Mouse (Mus musculus) neural tube, embryonic 13.5 days (tissue): ENCODE measurements around the gene Fbxw7. TPM values are rescaled to one million over a fixed set of nuclear protein-coding genes. Genes with fewer than 3 reads are reported as not detected.

Source experiments
- ATAC-seq: fragments of 200-750 bp; cut with Nextera tagmentation; 2 replicates; pipeline ENCODE4 v1.8.0; 2017; ENCODE audit warnings: low read depth, mild to moderate bottlenecking, moderate TSS enrichment, moderate library complexity
- H3K27ac ChIP-seq: fragments of 300-500 bp; sonication (generic); replicated peaks from 2 replicates; pipeline ENCODE4 v1.5.1; 2015; ENCODE audit warnings: moderate library complexity, mild to moderate bottlenecking, inconsistent platforms
- H3K27me3 ChIP-seq: fragments of 300-500 bp; sonication (generic); 2 replicates; pipeline ENCODE4 v1.6.1; 2015; ENCODE audit warnings: mild to moderate bottlenecking, inconsistent platforms
- H3K36me3 ChIP-seq: fragments of 300-500 bp; sonication (generic); 2 replicates; pipeline ENCODE4 v1.6.1; 2015; ENCODE audit warnings: mild to moderate bottlenecking, inconsistent platforms
- H3K4me1 ChIP-seq: fragments of 300-500 bp; sonication (generic); replicated peaks from 2 replicates; pipeline ENCODE4 v1.6.1; 2015; ENCODE audit warnings: inconsistent platforms
- H3K4me2 ChIP-seq: fragments of 300-500 bp; sonication (generic); 2 replicates; pipeline ENCODE4 v1.6.1; 2015; ENCODE audit warnings: inconsistent platforms, mild to moderate bottlenecking, moderate library complexity
- H3K4me3 ChIP-seq: fragments of 300-500 bp; sonication (generic); 2 replicates; pipeline ENCODE4 v1.5.1; 2015; ENCODE audit warnings: mild to moderate bottlenecking, inconsistent platforms
- H3K9ac ChIP-seq: fragments of 300-500 bp; sonication (generic); 2 replicates; pipeline ENCODE4 v1.6.1; 2015; ENCODE audit warnings: moderate library complexity, mild to moderate bottlenecking, inconsistent platforms
- H3K9me3 ChIP-seq: fragments of 300-500 bp; sonication (generic); 2 replicates; pipeline ENCODE4 v1.6.1; 2016; ENCODE audit warnings: inconsistent platforms
- WGBS: fragments of 180-500 bp; shearing (Covaris S2); methylation state at CpG from one replicate; pipeline ENCODE4 v1.1.7; 2015; 5-methylcytosine and 5-hydroxymethylcytosine counted together
- polyA plus RNA-seq: library from polyadenylated mRNA; unstranded; fragments of >200 nt; fragmentation: Nextera tagmentation; extraction: Ambion mirVana; gene quantifications from 2 replicates; pipeline ENCODE4 v1.2.1, GENCODE M21; 2015

The Fbxw7 gene
- polyA plus RNA-seq, 1 experiment from 2014 or later = 27.2 TPM

DNA sequence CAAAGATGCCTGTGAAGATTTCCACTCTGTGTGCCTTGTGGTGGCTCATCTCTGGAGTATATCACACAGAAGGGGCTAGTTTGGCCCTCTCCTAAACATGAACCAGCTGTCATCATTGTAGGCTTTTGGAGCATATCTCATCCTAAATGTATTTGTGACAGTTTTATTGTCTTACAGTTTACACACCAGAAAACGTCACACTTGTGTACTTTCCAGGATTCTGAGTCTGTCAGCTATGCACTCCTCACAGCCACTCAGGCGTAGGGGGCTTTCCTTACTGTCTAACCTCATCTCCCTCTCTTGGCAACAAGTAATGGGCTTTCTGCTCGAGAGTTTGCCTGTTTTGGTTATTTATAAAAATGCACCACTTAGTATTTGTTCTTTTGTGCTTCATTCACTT lies 50.6 kb downstream of the Fbxw7 start:
- no peaks in the 10 kb centered on the region for H3K27me3 ChIP-seq
- WGBS = 71% methylated on average over 3 of the region's 3 CpGs
- no peak overlapping the region for H3K27ac ChIP-seq
- H3K36me3 ChIP-seq = no peaks in the 10 kb centered on the region
- ATAC-seq = no peak
- H3K9me3 ChIP-seq = no peaks in the 10 kb centered on the region
- H3K9ac ChIP-seq = no peak overlapping the region
- H3K4me1 ChIP-seq = peaks cover 23% of the 10 kb centered on the region
- H3K4me2 ChIP-seq = no peak overlapping the region
- H3K4me3 ChIP-seq = no peak overlapping the region

DNA sequence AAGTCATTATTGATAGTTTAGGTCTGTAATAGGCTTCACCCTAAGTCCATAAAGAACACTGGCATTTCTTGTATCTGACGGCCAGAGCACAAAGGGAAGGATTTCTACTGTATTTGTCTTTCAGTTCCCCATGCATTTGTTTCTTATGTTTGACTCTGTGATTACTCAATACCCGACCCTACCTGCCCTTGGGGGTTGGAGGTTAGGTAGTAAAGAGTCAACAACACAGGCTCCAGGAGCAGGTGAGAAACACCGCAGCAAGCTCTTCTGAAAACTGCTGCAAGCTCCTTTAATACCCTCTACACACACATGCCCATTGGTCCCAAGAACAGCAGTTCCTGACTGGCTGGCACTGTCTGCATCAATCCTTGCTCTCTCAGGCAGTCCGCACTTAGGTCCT lies 51.8 kb downstream of the Fbxw7 start:
- no peak for ATAC-seq
- Histone ChIP-seq H3K4me3 (no peak overlapping the region), H3K4me2 (no peak overlapping the region), H3K4me1 (peaks cover 23% of the 10 kb centered on the region), H3K9ac (no peak overlapping the region), H3K27me3 (no peaks in the 10 kb centered on the region), H3K27ac (no peak overlapping the region), H3K36me3 (no peaks in the 10 kb centered on the region), H3K9me3 (no peaks in the 10 kb centered on the region)
- 72% methylated on average over 4 of the region's 4 CpGs for WGBS

DNA sequence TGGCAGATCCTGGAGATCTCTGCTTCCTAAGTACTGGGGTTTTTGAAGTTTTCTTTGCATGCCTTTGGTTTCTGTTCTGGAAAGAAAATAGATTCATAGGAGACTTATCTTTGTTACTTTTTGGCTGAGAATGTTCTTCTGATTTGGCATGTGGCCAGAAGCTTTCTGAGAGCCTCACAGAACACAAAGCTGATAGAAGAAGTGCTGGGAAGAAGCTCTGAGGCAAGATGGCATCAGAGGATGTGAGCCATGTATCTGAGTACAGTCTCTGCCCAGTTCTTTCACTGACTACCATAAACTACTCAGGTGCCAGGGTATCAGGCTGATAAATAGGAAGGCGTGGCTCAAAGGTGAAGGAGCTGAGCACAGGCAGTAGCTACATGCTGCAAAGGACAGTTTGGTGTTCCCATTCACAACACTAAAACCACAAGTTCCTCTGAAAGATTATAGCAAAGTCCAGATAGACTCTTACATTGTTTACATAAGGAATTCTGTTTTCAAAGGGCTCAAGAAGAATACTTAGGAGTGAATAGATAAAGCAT lies 52.4 kb downstream of the Fbxw7 start:
- 50% methylated on average over 1 of the region's 1 CpGs for WGBS
- H3K9ac ChIP-seq = no peak overlapping the region
- no peaks in the 10 kb centered on the region for H3K9me3 ChIP-seq
- H3K36me3 ChIP-seq = no peaks in the 10 kb centered on the region
- no peak overlapping the region for H3K4me2 ChIP-seq
- H3K27ac ChIP-seq = peak overlapping the region; percentile 38
- H3K4me3 ChIP-seq = no peak overlapping the region
- ATAC-seq = no peak
- no peaks in the 10 kb centered on the region for H3K27me3 ChIP-seq
- H3K4me1 ChIP-seq = peaks cover 23% of the 10 kb centered on the region

DNA sequence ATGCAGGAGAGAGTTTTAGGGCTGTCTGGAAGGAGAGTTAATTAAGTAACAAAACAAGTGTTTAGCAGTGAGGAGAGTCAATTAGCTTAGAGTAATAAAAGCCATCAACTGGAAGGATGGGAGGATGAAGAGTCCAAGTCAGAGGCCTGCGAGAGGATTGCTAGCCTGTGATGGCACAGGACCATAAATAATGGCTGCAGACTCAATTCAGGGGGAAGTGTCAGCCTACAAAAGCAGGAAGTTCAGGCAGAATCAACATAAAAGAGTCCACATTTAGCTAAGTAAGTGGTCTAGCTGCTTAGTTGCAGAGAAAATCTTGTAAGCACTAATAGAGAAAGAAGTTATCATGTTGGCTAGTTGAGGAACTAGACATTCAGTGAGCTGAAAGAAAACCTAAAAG lies 52.9 kb downstream of the Fbxw7 start:
- H3K4me3 ChIP-seq = no peak overlapping the region
- no peak overlapping the region for H3K9ac ChIP-seq
- no peaks in the 10 kb centered on the region for H3K36me3 ChIP-seq
- WGBS = 3% methylated on average over 1 of the region's 1 CpGs
- peaks cover 23% of the 10 kb centered on the region for H3K4me1 ChIP-seq
- ATAC-seq = no peak
- no peaks in the 10 kb centered on the region for H3K27me3 ChIP-seq
- peak overlapping the region; percentile 38; the same call in 1 of the 2 replicates for H3K27ac ChIP-seq
- no peaks in the 10 kb centered on the region for H3K9me3 ChIP-seq
- no peak overlapping the region for H3K4me2 ChIP-seq

DNA sequence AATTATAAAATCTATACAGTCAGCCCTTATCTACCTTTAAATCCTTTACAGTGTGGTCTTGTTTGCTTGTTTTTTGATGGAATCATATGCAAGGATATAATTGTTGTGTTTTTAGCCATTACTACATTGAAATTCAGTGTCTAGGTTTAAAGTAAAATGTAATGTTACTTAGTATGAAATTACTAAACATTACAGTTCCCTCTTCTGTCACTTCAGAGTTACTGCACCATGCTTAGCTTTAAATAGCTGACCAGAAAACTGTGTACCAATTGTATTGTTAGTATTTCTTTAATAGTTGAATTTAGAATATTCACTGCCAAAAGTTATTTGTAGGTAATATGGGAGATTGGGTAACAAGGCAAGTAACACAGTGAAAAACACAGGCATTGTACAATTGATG lies 55.1 kb downstream of the Fbxw7 start:
- no peak overlapping the region for H3K4me2 ChIP-seq
- H3K27me3 ChIP-seq = no peaks in the 10 kb centered on the region
- peaks cover 23% of the 10 kb centered on the region for H3K4me1 ChIP-seq
- H3K9ac ChIP-seq = no peak overlapping the region
- H3K36me3 ChIP-seq = no peaks in the 10 kb centered on the region
- no peak overlapping the region for H3K4me3 ChIP-seq
- ATAC-seq = no peak
- no peaks in the 10 kb centered on the region for H3K9me3 ChIP-seq
- H3K27ac ChIP-seq = no peak overlapping the region

DNA sequence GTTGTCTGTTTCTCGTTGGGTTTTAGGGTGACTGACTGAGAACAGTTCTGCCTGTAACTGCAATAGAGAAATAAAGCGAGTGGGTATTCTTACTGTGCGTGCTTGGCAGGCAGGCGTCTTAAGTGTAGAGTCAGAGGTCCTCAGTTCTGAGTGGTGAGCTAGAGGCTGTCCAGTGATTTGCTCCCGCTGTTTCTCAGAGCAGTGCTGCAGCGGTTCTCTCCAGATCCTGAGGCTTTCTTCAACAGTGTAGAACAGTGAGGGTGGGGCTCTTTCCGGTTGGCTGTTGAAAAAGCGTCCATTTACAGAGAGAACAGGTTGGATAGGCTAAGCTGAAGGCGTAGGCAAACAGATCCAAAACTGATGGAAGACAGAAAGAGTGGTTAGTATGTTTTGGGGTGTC lies 60.2 kb downstream of the Fbxw7 start:
- WGBS = 82% methylated on average over 9 of the region's 9 CpGs
- H3K9me3 ChIP-seq = no peaks in the 10 kb centered on the region
- H3K4me1 ChIP-seq = no peaks in the 10 kb centered on the region
- H3K27me3 ChIP-seq = no peaks in the 10 kb centered on the region
- H3K4me2 ChIP-seq = no peak overlapping the region
- no peak overlapping the region for H3K9ac ChIP-seq
- H3K4me3 ChIP-seq = no peak overlapping the region
- no peak overlapping the region for H3K27ac ChIP-seq
- no peak for ATAC-seq
- H3K36me3 ChIP-seq = no peaks in the 10 kb centered on the region

DNA sequence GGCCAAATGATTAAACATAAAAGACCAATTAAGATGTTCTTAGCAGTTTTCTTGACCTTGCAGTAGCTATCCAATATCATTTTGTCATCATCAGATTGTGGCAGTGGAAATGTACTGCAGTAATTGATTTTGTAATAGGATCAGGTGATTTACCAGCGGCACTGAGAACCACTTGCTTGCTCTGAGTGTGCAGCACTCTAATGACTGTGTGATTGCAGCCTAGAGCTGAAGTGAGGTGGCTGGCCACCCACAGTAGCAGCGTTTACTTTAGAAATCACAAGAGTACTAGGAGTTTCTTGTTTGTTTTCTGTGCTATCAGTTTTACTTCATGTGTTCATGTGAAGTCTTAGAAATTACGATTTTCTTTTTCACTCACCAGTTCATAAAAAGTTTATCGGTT lies 61.1 kb downstream of the Fbxw7 start:
- H3K27me3 ChIP-seq = no peaks in the 10 kb centered on the region
- no peak overlapping the region for H3K27ac ChIP-seq
- H3K4me2 ChIP-seq = no peak overlapping the region
- 76% methylated on average over 4 of the region's 4 CpGs for WGBS
- no peak overlapping the region for H3K9ac ChIP-seq
- no peaks in the 10 kb centered on the region for H3K9me3 ChIP-seq
- H3K4me1 ChIP-seq = no peaks in the 10 kb centered on the region
- no peaks in the 10 kb centered on the region for H3K36me3 ChIP-seq
- H3K4me3 ChIP-seq = no peak overlapping the region
- ATAC-seq = peak; percentile 61; the same call in 1 of the 2 replicates

DNA sequence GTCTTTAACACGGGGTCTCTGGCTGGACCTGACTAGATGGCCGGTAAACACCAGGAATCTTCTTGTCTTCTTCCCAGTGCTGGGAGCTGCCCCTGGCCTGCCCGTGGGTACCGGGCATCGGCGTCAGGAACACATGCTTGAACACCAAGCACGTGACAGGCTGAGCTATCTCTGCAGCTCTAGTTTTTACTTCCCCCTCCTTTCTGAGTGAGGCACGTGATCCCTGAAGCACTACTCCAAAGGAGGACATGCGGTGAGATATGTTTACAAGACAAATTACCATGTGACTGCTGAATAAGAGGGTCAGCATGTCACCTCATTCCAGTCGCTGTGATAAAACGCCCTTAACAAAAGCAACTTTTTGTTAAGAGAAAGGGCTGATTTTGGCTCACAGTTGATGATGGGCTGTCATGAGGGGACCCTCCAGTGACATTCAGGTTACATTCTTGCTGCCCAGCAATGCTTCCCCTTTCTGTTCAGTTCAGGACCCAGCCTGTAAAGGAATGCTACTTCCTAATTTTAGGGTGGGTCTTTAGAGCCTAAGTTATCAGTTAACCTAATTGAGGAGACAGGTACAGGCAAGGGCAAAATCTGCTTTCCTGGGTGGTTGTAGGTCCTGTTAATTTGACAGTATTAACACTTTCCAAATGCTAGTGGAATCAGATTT lies 68.9 kb downstream of the Fbxw7 start:
- Histone ChIP-seq H3K36me3 (no peaks in the 10 kb centered on the region), H3K4me1 (0 out of 2 replicates have a peak, but pooled peaks cover 7% of the 10 kb centered on the region), H3K4me2 (no peak overlapping the region), H3K27ac (no peak overlapping the region), H3K9me3 (no peaks in the 10 kb centered on the region), H3K9ac (no peak overlapping the region), H3K4me3 (no peak overlapping the region), H3K27me3 (no peaks in the 10 kb centered on the region)
- 35% methylated on average over 11 of the region's 11 CpGs for WGBS
- peak; percentile 40; the same call in 1 of the 2 replicates for ATAC-seq

DNA sequence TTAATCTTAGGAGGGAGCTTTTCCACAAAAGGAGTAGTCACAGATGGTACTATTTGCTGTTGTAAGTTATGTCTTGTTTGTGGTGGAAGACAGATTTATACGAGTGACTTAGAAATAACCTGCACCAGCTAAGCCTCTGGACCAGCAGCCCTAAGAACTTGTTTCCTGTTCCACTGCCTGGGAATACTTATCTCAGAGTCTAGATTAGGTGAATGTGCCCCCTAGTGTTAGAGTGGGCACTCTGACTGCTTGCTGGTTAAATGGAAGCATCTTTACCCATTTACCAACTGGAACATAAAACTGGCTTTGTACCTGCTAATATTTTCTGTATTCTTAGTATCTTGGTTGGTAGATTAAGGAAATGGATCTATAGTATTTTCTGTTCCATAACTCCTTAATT lies 74.6 kb downstream of the Fbxw7 start:
- Histone ChIP-seq H3K9me3 (no peaks in the 10 kb centered on the region), H3K4me3 (no peak overlapping the region), H3K9ac (no peak overlapping the region), H3K36me3 (no peaks in the 10 kb centered on the region), H3K27me3 (no peaks in the 10 kb centered on the region), H3K4me1 (no peaks in the 10 kb centered on the region), H3K4me2 (no peak overlapping the region), H3K27ac (no peak overlapping the region)
- 81% methylated on average over 1 of the region's 1 CpGs for WGBS
- ATAC-seq = no peak

DNA sequence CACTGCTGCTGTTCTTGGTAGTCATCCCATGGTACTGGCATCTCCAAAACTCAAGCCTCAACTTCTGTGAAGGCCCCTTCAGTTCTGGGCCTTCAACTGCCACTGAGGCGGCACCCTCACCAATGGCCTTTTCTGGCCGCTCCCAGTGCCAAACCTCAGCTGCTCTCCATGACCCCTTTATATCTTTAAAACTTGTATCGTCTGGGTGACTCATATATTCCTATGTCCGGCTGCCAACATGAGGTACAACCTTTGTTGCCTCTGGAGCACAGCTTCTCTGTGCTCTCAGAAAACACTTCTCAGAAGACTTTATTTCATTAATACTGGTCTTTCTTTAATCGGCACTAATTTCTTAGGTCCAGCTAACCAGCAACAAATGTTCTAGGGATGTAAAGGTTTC lies 75.9 kb downstream of the Fbxw7 start:
- H3K9ac ChIP-seq = no peak overlapping the region
- H3K4me1 ChIP-seq = no peaks in the 10 kb centered on the region
- no peaks in the 10 kb centered on the region for H3K36me3 ChIP-seq
- H3K4me2 ChIP-seq = no peak overlapping the region
- no peak overlapping the region for H3K4me3 ChIP-seq
- no peaks in the 10 kb centered on the region for H3K9me3 ChIP-seq
- H3K27ac ChIP-seq = no peak overlapping the region
- no peak for ATAC-seq
- 96% methylated on average over 5 of the region's 5 CpGs for WGBS
- H3K27me3 ChIP-seq = no peaks in the 10 kb centered on the region

DNA sequence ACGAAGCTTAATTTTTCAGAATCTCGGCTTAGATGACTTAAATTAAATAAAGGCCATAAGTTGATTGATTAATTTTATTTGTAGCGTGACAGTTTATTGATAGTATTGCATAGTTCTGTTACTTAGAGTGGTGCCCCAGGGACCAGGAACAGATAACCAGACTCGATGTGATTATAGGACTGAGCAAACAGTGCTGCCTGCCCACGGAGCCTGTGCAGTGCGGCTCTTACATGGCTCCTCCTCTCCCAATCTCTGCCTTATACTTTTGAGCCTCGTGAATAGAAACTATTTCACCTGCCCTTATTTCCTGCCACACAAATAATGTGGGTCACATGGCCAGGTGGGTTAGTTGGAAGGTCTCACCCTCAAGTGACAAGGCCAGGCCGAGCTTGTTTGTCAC lies 82.9 kb downstream of the Fbxw7 start:
- no peak for ATAC-seq
- Histone ChIP-seq H3K27ac (no peak overlapping the region), H3K9ac (no peak overlapping the region), H3K36me3 (no peaks in the 10 kb centered on the region), H3K27me3 (no peaks in the 10 kb centered on the region), H3K4me2 (no peak overlapping the region), H3K4me1 (no peaks in the 10 kb centered on the region), H3K9me3 (no peaks in the 10 kb centered on the region), H3K4me3 (no peak overlapping the region)
- 90% methylated on average over 8 of the region's 8 CpGs for WGBS

DNA sequence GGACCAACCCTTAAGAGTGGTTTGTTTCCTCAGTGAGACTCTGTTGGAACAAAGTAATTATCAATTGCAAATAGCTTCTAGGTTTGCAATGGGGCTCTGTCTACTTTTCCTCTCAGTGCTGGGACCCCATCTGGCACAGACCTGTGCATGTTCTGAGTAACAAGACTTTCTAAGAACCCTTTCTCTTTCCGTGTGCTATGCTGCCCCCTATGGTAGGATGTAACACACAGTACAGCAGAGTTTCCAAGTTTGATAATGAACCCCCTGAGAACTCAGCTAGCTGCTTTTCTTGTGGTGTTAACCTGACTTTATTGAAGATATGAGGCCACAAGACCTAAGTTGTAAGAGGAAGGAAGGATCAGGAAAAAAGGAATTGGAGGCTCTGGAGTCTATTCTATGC lies 91.5 kb downstream of the Fbxw7 start:
- Histone ChIP-seq H3K27ac (no peak overlapping the region), H3K27me3 (no peaks in the 10 kb centered on the region), H3K4me3 (no peak overlapping the region), H3K4me2 (no peak overlapping the region), H3K9ac (no peak overlapping the region), H3K9me3 (no peaks in the 10 kb centered on the region), H3K36me3 (no peaks in the 10 kb centered on the region), H3K4me1 (no peaks in the 10 kb centered on the region)
- WGBS = 13% methylated on average over 1 of the region's 1 CpGs
- no peak for ATAC-seq

DNA sequence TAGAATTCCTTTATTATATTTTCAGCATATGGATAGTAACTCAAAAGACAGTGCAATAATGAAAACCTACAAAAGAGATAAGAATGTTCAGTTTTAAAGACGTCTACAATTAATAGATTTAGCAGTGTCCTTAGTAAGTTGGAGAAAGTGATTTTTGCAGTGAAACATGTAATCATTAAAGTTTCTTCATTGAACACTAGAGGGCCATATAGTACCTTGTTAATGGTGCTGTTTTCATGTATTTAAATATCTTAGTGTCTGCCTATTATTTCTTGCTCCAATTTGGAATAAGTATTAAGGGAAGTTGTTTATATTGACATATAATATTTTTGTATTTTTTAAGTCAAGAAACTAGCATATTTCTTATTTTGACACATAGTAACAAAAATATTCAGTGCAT lies 99.2 kb downstream of the Fbxw7 start:
- H3K4me3 ChIP-seq = no peak overlapping the region
- no peak overlapping the region for H3K9ac ChIP-seq
- H3K36me3 ChIP-seq = no peaks in the 10 kb centered on the region
- H3K27me3 ChIP-seq = no peaks in the 10 kb centered on the region
- no peak overlapping the region for H3K4me2 ChIP-seq
- H3K27ac ChIP-seq = no peak overlapping the region
- no peak for ATAC-seq
- H3K9me3 ChIP-seq = no peaks in the 10 kb centered on the region
- 68% methylated on average over 1 of the region's 1 CpGs for WGBS
- 0 out of 2 replicates have a peak, but pooled peaks cover 4% of the 10 kb centered on the region for H3K4me1 ChIP-seq
